Mouse (Mus musculus) myocyte (in vitro differentiated cells): ENCODE results near the gene Parp9. TPM values are rescaled to one million over a fixed set of nuclear protein-coding genes. Genes with fewer than 3 reads are reported as not detected.
"Not testable (repeated sequence)": the region's sequence is repeated elsewhere in the genome, so short reads cannot be mapped to it uniquely, and the experiment has no call there.

Source experiments
- H3K27me3 ChIP-seq: one replicate; pipeline ENCODE4 v1.6.1; 2011; ENCODE audit not compliant: control insufficient read depth, insufficient read depth, insufficient read length
- H3K36me3 ChIP-seq: one replicate; pipeline ENCODE4 v1.6.1; 2011; ENCODE audit not compliant: control insufficient read depth, insufficient read depth
- H3K4me2 ChIP-seq: one replicate; pipeline ENCODE4 v1.6.1; 2011; ENCODE audit warnings: low read depth, control low read depth
- H3K4me3 ChIP-seq: one replicate; pipeline ENCODE4 v1.5.1; 2011; ENCODE audit warnings: mild to moderate bottlenecking, control low read depth, moderate library complexity
- H3K79me2 ChIP-seq: one replicate; pipeline ENCODE4 v1.6.1; 2011; ENCODE audit not compliant: control insufficient read depth, insufficient read depth
- H3ac ChIP-seq: one replicate; pipeline ENCODE4 v1.6.1; 2011; ENCODE audit not compliant: control insufficient read depth, insufficient read length
- CEBPB ChIP-seq: IDR thresholded peaks from 2 replicates; pipeline ENCODE4 v1.6.1; 2011; ENCODE audit warnings: mild to moderate bottlenecking, moderate library complexity; ENCODE audit not compliant: poor library complexity, insufficient read depth, severe bottlenecking
- E2F4 ChIP-seq: IDR thresholded peaks from one replicate; pipeline ENCODE4 v1.6.1; 2011; ENCODE audit warnings: mild to moderate bottlenecking, control low read depth, moderate library complexity; ENCODE audit not compliant: insufficient read depth
- MAX ChIP-seq: IDR thresholded peaks from one replicate; pipeline ENCODE4 v1.6.1; 2011; ENCODE audit warnings: low read depth, mild to moderate bottlenecking, control low read depth
- MYOD1 ChIP-seq, 3 experiments: IDR thresholded peaks; one replicate each; pipeline ENCODE4 v1.6.1; 2011; ENCODE audit warnings: control low read depth in 2 of 3, low read depth in 2 of 3, mild to moderate bottlenecking in 2 of 3, moderate library complexity in 1 of 3; ENCODE audit not compliant: insufficient read length in 2 of 3, control insufficient read depth in 1 of 3
- MYOG ChIP-seq, 3 experiments: IDR thresholded peaks; one replicate each; pipeline ENCODE4 v1.6.1; 2011; ENCODE audit warnings: control low read depth in 2 of 3, low read depth in 2 of 3, mild to moderate bottlenecking in 2 of 3; ENCODE audit not compliant: insufficient read length in 2 of 3, control insufficient read depth in 1 of 3, insufficient read depth in 1 of 3
- POLR2A ChIP-seq: IDR thresholded peaks from one replicate; pipeline ENCODE4 v1.6.1; 2011; ENCODE audit warnings: low read depth, mild to moderate bottlenecking, control low read depth, moderate library complexity; ENCODE audit not compliant: insufficient read length
- POLR2AphosphoS2 ChIP-seq: IDR thresholded peaks from one replicate; pipeline ENCODE4 v1.6.1; 2011; ENCODE audit warnings: low read depth, control low read depth; ENCODE audit not compliant: insufficient read length
- REST ChIP-seq: IDR thresholded peaks from one replicate; pipeline ENCODE4 v1.6.1; 2011; ENCODE audit warnings: mild to moderate bottlenecking, control low read depth, moderate library complexity; ENCODE audit not compliant: insufficient read depth, insufficient read length
- SRF ChIP-seq: IDR thresholded peaks from one replicate; pipeline ENCODE4 v1.6.1; 2011; ENCODE audit warnings: low read depth; ENCODE audit not compliant: control insufficient read depth, insufficient read length
- TCF12 ChIP-seq: IDR thresholded peaks from one replicate; pipeline ENCODE4 v1.6.1; 2011; ENCODE audit warnings: mild to moderate bottlenecking, control low read depth; ENCODE audit not compliant: poor library complexity, insufficient read depth, severe bottlenecking
- TCF3 ChIP-seq: IDR thresholded peaks from one replicate; pipeline ENCODE4 v1.6.1; 2011; ENCODE audit warnings: low read depth, control low read depth; ENCODE audit not compliant: insufficient read length
- USF1 ChIP-seq: IDR thresholded peaks from one replicate; pipeline ENCODE4 v1.6.1; 2011; ENCODE audit warnings: low read depth, mild to moderate bottlenecking, control low read depth, moderate library complexity
- polyA plus RNA-seq: library from polyadenylated mRNA; unstranded; fragments of >200 nt; fragmentation: generic; extraction: Trizol; gene quantifications from one replicate; pipeline ENCODE4 v1.2.1, GENCODE M21; 2012; ENCODE audit warnings: missing spikeins

The Parp9 gene
- polyA plus RNA-seq, 1 experiment, result 1.2 TPM

GRCm38 (mm10) chr16:35967319-35967718 lies 29.0 kb downstream of the Parp9 start:
- Histone ChIP-seq H3K79me2 (no peaks in the 10 kb centered on the region), H3K36me3 (no peaks in the 10 kb centered on the region), H3K27me3 (no peaks in the 10 kb centered on the region), H3ac (no peak overlapping the region), H3K4me3 (no peak overlapping the region), H3K4me2 (no peak overlapping the region)
- TF ChIP-seq USF1 (no peak), MYOG (IDR thresholded peaks at IDR 0.05; ENCODE audit: control insufficient read depth in 1 of 3, insufficient read depth in 1 of 3, insufficient read length in 2 of 3, low read depth in 2 of 3) (no peak), CEBPB (no peak), TCF3 (no peak), MAX (no peak), SRF (no peak), REST (no peak), MYOD1 (IDR thresholded peaks at IDR 0.05; ENCODE audit: control insufficient read depth in 1 of 3, insufficient read length in 2 of 3, low read depth in 2 of 3) (no peak), POLR2AphosphoS2 (no peak), TCF12 (no peak), E2F4 (no peak), POLR2A (no peak)

- Histone ChIP-seq H3K79me2 (no peaks in the 10 kb centered on the region), H3K27me3 (no peaks in the 10 kb centered on the region), H3K4me3 (no peak overlapping the region), H3K4me2 (no peak overlapping the region), H3K36me3 (no peaks in the 10 kb centered on the region), H3ac (no peak overlapping the region)
- TF ChIP-seq E2F4, result no peak
- TF ChIP-seq SRF, result no peak
Observed at GRCm38 (mm10) chr16:35968149-35968548, 29.9 kb downstream of the Parp9 start.

GRCm38 (mm10) chr16:35974021-35974420 lies 35.8 kb downstream of the Parp9 start:
- Histone ChIP-seq H3ac (no peak overlapping the region), H3K4me2 (no peak overlapping the region), H3K79me2 (no peaks in the 10 kb centered on the region), H3K4me3 (no peak overlapping the region), H3K27me3 (no peaks in the 10 kb centered on the region), H3K36me3 (no peaks in the 10 kb centered on the region)
- TF ChIP-seq E2F4 (no peak), CEBPB (no peak), MYOG (IDR thresholded peaks at IDR 0.05; ENCODE audit: control insufficient read depth in 1 of 3, insufficient read depth in 1 of 3, insufficient read length in 2 of 3, low read depth in 2 of 3) (no peak), POLR2A (no peak), MYOD1 (IDR thresholded peaks at IDR 0.05; ENCODE audit: control insufficient read depth in 1 of 3, insufficient read length in 2 of 3, low read depth in 2 of 3) (no peak), SRF (no peak), POLR2AphosphoS2 (no peak), TCF3 (no peak), REST (no peak), TCF12 (no peak), USF1 (no peak), MAX (no peak)

- H3K79me2 ChIP-seq, H3ac ChIP-seq, H3K4me3 ChIP-seq, H3K4me2 ChIP-seq, H3K36me3 ChIP-seq, H3K27me3 ChIP-seq: not testable (repeated sequence)
Observed at GRCm38 (mm10) chr16:35978450-35978849, 40.2 kb downstream of the Parp9 start, which contains the start of gene Kpna1. Kpna1 (plus strand) TSS chr16:35978750.

- TF ChIP-seq E2F4, result peak; percentile 67
- TF ChIP-seq POLR2A, result no peak
- peak; percentile 66 for TF ChIP-seq TCF12
- TF ChIP-seq MYOG (IDR thresholded peaks at IDR 0.05; ENCODE audit: control insufficient read depth in 1 of 3, insufficient read depth in 1 of 3, insufficient read length in 2 of 3, low read depth in 2 of 3), result no peak
- no peak for TF ChIP-seq MAX
- peak; percentile 72; the same call in 1 of the 2 replicates for TF ChIP-seq CEBPB
- TF ChIP-seq MYOD1 (IDR thresholded peaks at IDR 0.05; ENCODE audit: control insufficient read depth in 1 of 3, insufficient read length in 2 of 3, low read depth in 2 of 3), result no peak
- no peak for TF ChIP-seq REST
- TF ChIP-seq TCF3, result no peak
- H3K27me3 ChIP-seq, result no peaks in the 10 kb centered on the region
- no peak overlapping the region for H3ac ChIP-seq
- H3K4me3 ChIP-seq, result no peak overlapping the region
- H3K36me3 ChIP-seq, result no peaks in the 10 kb centered on the region
- H3K4me2 ChIP-seq, result no peak overlapping the region
- peaks cover 26% of the 10 kb centered on the region for H3K79me2 ChIP-seq
Observed at GRCm38 (mm10) chr16:35981363-35981821, 43.1 kb downstream of the Parp9 start.
